ENCODE assay signal across 20 mouse cellular contexts in genomic region chr8:104093336-104093735, GRCm38 (mm10). TPM values are rescaled to one million over a fixed set of nuclear protein-coding genes. Genes with fewer than 3 reads are reported as not detected.
"Had no signal": no experiment of that assay in that cellular context is flagged by ENCODE, and none has a peak within 500 bp of the region (broad histone marks: within the 10 kb centered on the region; RNA-seq: fewer than 3 reads in every experiment).

No protein-coding gene starts in this region.

- H3K9ac ChIP-seq: liver, postnatal 0 days; lung, embryonic 15.5 days; midbrain, embryonic 12.5 days; midbrain, embryonic 15.5 days; neural tube, embryonic 12.5 days; stomach, embryonic 15.5 days had no signal

- H3K4me1 ChIP-seq: midbrain, embryonic 12.5 days; neural tube, embryonic 12.5 days; stomach, embryonic 15.5 days had no signal

- H3K9me3 ChIP-seq: lung, embryonic 15.5 days; megakaryocyte, embryonic 14.5 days; midbrain, embryonic 12.5 days; midbrain, embryonic 15.5 days; neural tube, embryonic 12.5 days; stomach, embryonic 15.5 days had no signal

- DNase-seq: liver, postnatal 0 days; lung, adult 2 months; lung, postnatal 14 days; lung, postnatal 36 days; right cerebral cortex, postnatal 14 days; thymus, adult 2 months; thymus, postnatal 25 days; thymus, postnatal 4 days had no signal

- H3K36me3 ChIP-seq: lung, embryonic 15.5 days; midbrain, embryonic 12.5 days; midbrain, embryonic 15.5 days; neural tube, embryonic 12.5 days; stomach, embryonic 15.5 days had no signal

- H3K27ac ChIP-seq: lung, embryonic 15.5 days; macrophage; midbrain, embryonic 12.5 days; midbrain, embryonic 15.5 days; neural tube, embryonic 12.5 days; stomach, embryonic 15.5 days; stomach, postnatal 0 days had no signal

- ATAC-seq: liver, postnatal 0 days; lung, postnatal 0 days; midbrain, embryonic 15.5 days had no signal

- H3K4me3 ChIP-seq: lung, embryonic 15.5 days; megakaryocyte, embryonic 14.5 days; midbrain, embryonic 12.5 days; midbrain, embryonic 15.5 days; neural tube, embryonic 12.5 days; stomach, embryonic 15.5 days had no signal

- H3K4me2 ChIP-seq: lung, embryonic 15.5 days; midbrain, embryonic 12.5 days; midbrain, embryonic 15.5 days; neural tube, embryonic 12.5 days; stomach, embryonic 15.5 days had no signal

- H3K27me3 ChIP-seq: lung, embryonic 15.5 days; megakaryocyte, embryonic 14.5 days; midbrain, embryonic 15.5 days; neural tube, embryonic 12.5 days; stomach, embryonic 15.5 days had no signal

RNA-seq across cellular contexts. Expression of gene Cdh5, which starts 8.1 kb away (rescaled TPM):
- total RNA-seq: megakaryocyte progenitor cell, adult 5-6 weeks; monocyte, adult 5-6 weeks; neutrophil, adult 5-6 weeks had no signal
